Mouse (Mus musculus) CH12.LX (cell line): ENCODE results near the gene 0610030E20Rik. TPM values are rescaled to one million over a fixed set of nuclear protein-coding genes. Genes with fewer than 3 reads are reported as not detected.
A peak's percentile ranks its signal among the peaks of the same experiment; 100 is the strongest.

ENCODE experiments used
- DNase-seq: peaks from one replicate; pipeline ENCODE4 v3.0.0-alpha.2; 2013; ENCODE audit errors: extremely low read depth
- H3K27ac ChIP-seq: 2 replicates; pipeline ENCODE4 v1.5.1; 2012; ENCODE audit warnings: low read depth, mild to moderate bottlenecking, control low read depth, moderate library complexity; ENCODE audit not compliant: insufficient read depth
- H3K27me3 ChIP-seq: replicated peaks from 2 replicates; pipeline ENCODE3; 2012; ENCODE audit warnings: inconsistent platforms
- H3K36me3 ChIP-seq, 2 experiments: replicated peaks in 1 of 2; 2 replicates each; pipeline versions ENCODE3 to v1.6.1; 2012; ENCODE audit warnings: inconsistent platforms in 1 of 2, low read length in 1 of 2, mild to moderate bottlenecking in 1 of 2, mixed read lengths in 1 of 2, moderate library complexity in 1 of 2; ENCODE audit not compliant: control insufficient read depth in 1 of 2, insufficient read depth in 1 of 2
- H3K4me1 ChIP-seq, 2 experiments: 2 replicates each; pipeline ENCODE4 v1.6.1; 2012; ENCODE audit warnings: inconsistent platforms in 1 of 2, moderate library complexity in 1 of 2; ENCODE audit not compliant: insufficient read depth in 2 of 2, control insufficient read depth in 1 of 2
- H3K4me2 ChIP-seq: 2 replicates; pipeline ENCODE4 v1.6.1; 2012; ENCODE audit warnings: low read depth, mild to moderate bottlenecking, control low read depth; ENCODE audit not compliant: poor library complexity, insufficient read depth, severe bottlenecking
- H3K4me3 ChIP-seq, 3 experiments: fragments of 150-350 bp in 1 of 3; sonication (generic) in 1 of 3; replicated peaks in 1 of 3; 2 replicates each; pipeline versions ENCODE3 to v1.5.1; 2011 to 2012; ENCODE audit warnings: low read depth in 2 of 3, low read length in 2 of 3, mild to moderate bottlenecking in 2 of 3, moderate library complexity in 2 of 3, control low read depth in 1 of 3, improper control_type of control experiment in 1 of 3, inconsistent platforms in 1 of 3, mixed read lengths in 1 of 3; ENCODE audit not compliant: poor library complexity in 1 of 3
- H3K79me2 ChIP-seq: replicated peaks from 2 replicates; pipeline ENCODE4 v1.6.1; 2012; ENCODE audit warnings: mild to moderate bottlenecking, moderate library complexity; ENCODE audit not compliant: control insufficient read depth, poor library complexity, insufficient read depth, severe bottlenecking; ENCODE audit errors: extremely low read depth
- H3K9ac ChIP-seq: 2 replicates; pipeline ENCODE4 v1.6.1; 2012; ENCODE audit warnings: low read depth, mild to moderate bottlenecking, control low read depth, moderate library complexity; ENCODE audit not compliant: insufficient read depth
- H3K9me3 ChIP-seq: replicated peaks from 2 replicates; pipeline ENCODE3; 2012; ENCODE audit warnings: low read length, inconsistent platforms, mixed read lengths
- CHD1 ChIP-seq: IDR thresholded peaks from 2 replicates; pipeline ENCODE4 v1.6.1; 2012; ENCODE audit warnings: low read depth, low read length, improper control_type of control experiment, inconsistent platforms
- CTCF ChIP-seq, 2 experiments: IDR thresholded peaks in 1 of 2; conservative IDR thresholded peaks in 1 of 2; 2 replicates each; pipeline ENCODE4 v1.5.1; 2011 to 2012; ENCODE audit warnings: low read depth in 2 of 2, low read length in 2 of 2, improper control_type of control experiment in 1 of 2, inconsistent platforms in 1 of 2, mild to moderate bottlenecking in 1 of 2, moderate library complexity in 1 of 2
- HCFC1 ChIP-seq: IDR thresholded peaks from 2 replicates; pipeline ENCODE4 v1.6.1; 2012; ENCODE audit warnings: low read depth, mild to moderate bottlenecking, inconsistent platforms, low read length, improper control_type of control experiment
- IRF4 ChIP-seq: IDR thresholded peaks from 2 replicates; pipeline ENCODE4 v1.6.1; 2014; ENCODE audit warnings: low read depth, mild to moderate bottlenecking, inconsistent platforms, low read length, improper control_type of control experiment
- JUND ChIP-seq: conservative IDR thresholded peaks from 2 replicates; pipeline ENCODE4 v1.6.1; 2011; ENCODE audit warnings: low read depth, low read length, improper control_type of control experiment
- KAT2A ChIP-seq: IDR thresholded peaks from 2 replicates; pipeline ENCODE4 v1.6.1; 2012; ENCODE audit warnings: low read length, improper control_type of control experiment, inconsistent platforms; ENCODE audit not compliant: insufficient replicate concordance
- MAFK ChIP-seq: IDR thresholded peaks from 2 replicates; pipeline ENCODE4 v1.6.1; 2011; ENCODE audit warnings: low read length, improper control_type of control experiment; ENCODE audit not compliant: insufficient replicate concordance
- MAZ ChIP-seq: IDR thresholded peaks from 2 replicates; pipeline ENCODE4 v1.6.1; 2012; ENCODE audit warnings: low read depth, mild to moderate bottlenecking, inconsistent platforms, low read length, improper control_type of control experiment, moderate library complexity
- RAD21 ChIP-seq: IDR thresholded peaks from 2 replicates; pipeline ENCODE4 v1.6.1; 2011; ENCODE audit warnings: low read depth, mild to moderate bottlenecking, low read length, improper control_type of control experiment, moderate library complexity
- RCOR1 ChIP-seq: conservative IDR thresholded peaks from 2 replicates; pipeline ENCODE4 v1.6.1; 2012; ENCODE audit warnings: low read depth, mild to moderate bottlenecking, inconsistent platforms, low read length, improper control_type of control experiment
- SIN3A ChIP-seq: IDR thresholded peaks from 2 replicates; pipeline ENCODE4 v1.6.1; 2012; ENCODE audit warnings: low read length, improper control_type of control experiment, inconsistent platforms
- USF2 ChIP-seq: conservative IDR thresholded peaks from 2 replicates; pipeline ENCODE4 v1.6.1; 2011; ENCODE audit warnings: low read depth, low read length, improper control_type of control experiment
- ZC3H11A ChIP-seq: IDR thresholded peaks from 2 replicates; pipeline ENCODE4 v1.6.1; 2012; ENCODE audit warnings: low read depth, mild to moderate bottlenecking, inconsistent platforms, low read length, improper control_type of control experiment
- ZKSCAN1 ChIP-seq: IDR thresholded peaks from 2 replicates; pipeline ENCODE4 v1.6.1; 2012; ENCODE audit warnings: low read depth, inconsistent platforms, low read length, improper control_type of control experiment, borderline replicate concordance
- dilution Hi-C: fragments of 300-500 bp; cut with MboI; formaldehyde crosslinking; loops from 2 replicates; pipeline ENCODE4 v1.14.3; 2020; ENCODE audit warnings: low sequenced_read_pairs; ENCODE audit not compliant: extremely low pct_unique_long_range_greater_than_20kb, extremely low pct_ligation_motif_present
- in situ Hi-C: fragments of 300-500 bp; cut with MboI; formaldehyde crosslinking; loops from 3 replicates; pipeline ENCODE4 v1.14.3; 2019; ENCODE audit warnings: low sequenced_read_pairs, low pct_ligation_motif_present, low pct_unique_long_range_greater_than_20kb, mixed read lengths
- polyA plus RNA-seq: library from polyadenylated mRNA; unstranded; fragments of >175 nt; gene quantifications from 2 replicates; pipeline ENCODE4 v1.2.1, GENCODE M21; 2012; ENCODE audit warnings: low read depth; ENCODE audit not compliant: insufficient read length
- total RNA-seq, 2 experiments: library from RNA; depleted of rRNA; stranded (reverse); fragments of 300-350 nt in 1 of 2; fragments of >200 nt in 1 of 2; gene quantifications; 2 replicates each; pipeline ENCODE4 v1.2.3; 2012 to 2014

The 0610030E20Rik gene
- total and polyA plus RNA-seq, 3 experiments, result 7.2 to 16.9 (median 11.7) TPM

DNA sequence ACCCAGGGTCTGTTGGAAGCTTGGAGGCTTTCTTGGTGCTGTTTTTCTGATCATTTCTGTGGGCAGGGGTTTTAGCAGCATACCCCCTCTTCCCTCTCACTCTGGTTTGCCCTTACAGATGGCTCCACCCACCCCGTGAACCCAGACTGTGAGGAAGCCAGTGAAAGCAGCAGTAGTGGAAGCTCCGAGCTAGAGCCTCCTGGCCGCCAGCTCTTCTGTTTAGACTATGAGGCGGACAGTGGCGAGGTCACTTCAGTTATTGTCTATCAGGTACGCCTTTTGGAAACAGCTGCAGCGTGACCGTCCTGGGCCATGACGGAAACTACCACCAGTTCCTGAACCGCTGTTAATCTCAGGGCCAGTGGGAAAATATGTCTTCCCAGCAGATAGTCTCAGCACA is 1.3 kb downstream of the 0610030E20Rik start:
- dilution Hi-C loops (no loop called here), in situ Hi-C loops (no loop called here)
- no peaks in the 10 kb centered on the region for H3K27me3 ChIP-seq
- no peaks in the 10 kb centered on the region for H3K9me3 ChIP-seq
- peaks cover 21 to 44% of the 10 kb centered on the region in 2 experiments for H3K36me3 ChIP-seq
- TF ChIP-seq CTCF (conservative IDR thresholded peaks at IDR 0.05 in 1 of 2, IDR thresholded peaks at IDR 0.05 in 1 of 2; ENCODE audit: low read depth in 2 of 2, low read length in 2 of 2), result no peak
- DNase-seq, result peak; percentile 6
- peaks cover 16 to 73% of the 10 kb centered on the region in 2 experiments; a peak in 3 of 4 replicates for H3K4me1 ChIP-seq
- peak overlapping the region; percentile 81; the same call in 1 of the 2 replicates for H3K9ac ChIP-seq
- no peak overlapping the region for H3K27ac ChIP-seq
- H3K4me3 ChIP-seq, result peak overlapping the region in 1 of 3 experiments; percentile 79
- peaks cover 31% of the 10 kb centered on the region for H3K79me2 ChIP-seq
- H3K4me2 ChIP-seq, result peak overlapping the region; percentile 83

DNA sequence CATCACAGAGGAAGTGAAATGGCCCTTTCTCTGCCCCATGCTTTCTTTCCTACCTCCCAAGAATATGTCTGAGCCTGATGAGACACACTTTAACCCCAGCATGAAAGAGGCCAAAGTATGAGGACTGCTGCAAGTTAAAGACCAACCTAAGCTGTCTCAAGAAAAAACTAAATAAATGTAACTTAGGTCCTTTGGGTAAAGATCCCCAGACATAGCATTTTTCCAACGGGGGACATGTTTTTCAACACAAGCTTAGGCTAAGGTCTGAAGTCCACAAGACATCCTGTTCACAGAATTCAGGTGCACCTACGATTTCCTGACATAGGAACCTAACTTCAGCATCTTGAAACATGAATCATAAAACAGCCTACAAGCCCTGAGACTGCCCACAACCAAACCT is 3.1 kb downstream of the 0610030E20Rik start:
- H3K27ac ChIP-seq, result no peak overlapping the region
- TF ChIP-seq HCFC1 (no peak), SIN3A (no peak), MAFK (no peak), MAZ (no peak), ZKSCAN1 (no peak), JUND (no peak), ZC3H11A (no peak), USF2 (no peak), CHD1 (no peak), KAT2A (no peak), RAD21 (no peak), RCOR1 (no peak), IRF4 (no peak)
- H3K4me2 ChIP-seq, result no peak overlapping the region
- H3K9ac ChIP-seq, result no peak overlapping the region
- DNase-seq, result no peak
- peaks cover 2% of the 10 kb centered on the region for H3K9me3 ChIP-seq
- H3K4me3 ChIP-seq, result no peak overlapping the region
- H3K36me3 ChIP-seq, result peaks cover 26 to 61% of the 10 kb centered on the region in 2 experiments
- no peaks in the 10 kb centered on the region for H3K27me3 ChIP-seq
- dilution Hi-C loops, result no loop called here
- peaks cover 14 to 66% of the 10 kb centered on the region in 2 experiments; a peak in 3 of 4 replicates for H3K4me1 ChIP-seq
- peaks cover 16% of the 10 kb centered on the region for H3K79me2 ChIP-seq
- in situ Hi-C loops, result no loop called here
